Mouse (Mus musculus) adrenal gland, adult 18-20 months (tissue): ENCODE results near the gene Dynlt1b. TPM values are rescaled to one million over a fixed set of nuclear protein-coding genes. Genes with fewer than 3 reads are reported as not detected.
"Not testable (repeated sequence)": the region's sequence is repeated elsewhere in the genome, so short reads cannot be mapped to it uniquely, and the experiment has no call there.

Experiments used
- DNase-seq, 2 experiments: peaks; one replicate each; pipeline ENCODE4 v3.0.0; 2021 to 2022; ENCODE audit warnings: low spot score in 2 of 2
- total RNA-seq, 2 experiments: library from RNA; stranded (reverse); gene quantifications; 1 replicate in 1 of 2; 2 replicates in 1 of 2; pipeline ENCODE4 v1.2.3; 2021

Dynlt1b gene
- total RNA-seq, 2 experiments from 2014 or later: 54.2 to 72.9 TPM

GRCm38 (mm10) chr17:6456614-6457402 lies 26.9 kb downstream of the Dynlt1b start:
- not testable (repeated sequence) for DNase-seq

DNA sequence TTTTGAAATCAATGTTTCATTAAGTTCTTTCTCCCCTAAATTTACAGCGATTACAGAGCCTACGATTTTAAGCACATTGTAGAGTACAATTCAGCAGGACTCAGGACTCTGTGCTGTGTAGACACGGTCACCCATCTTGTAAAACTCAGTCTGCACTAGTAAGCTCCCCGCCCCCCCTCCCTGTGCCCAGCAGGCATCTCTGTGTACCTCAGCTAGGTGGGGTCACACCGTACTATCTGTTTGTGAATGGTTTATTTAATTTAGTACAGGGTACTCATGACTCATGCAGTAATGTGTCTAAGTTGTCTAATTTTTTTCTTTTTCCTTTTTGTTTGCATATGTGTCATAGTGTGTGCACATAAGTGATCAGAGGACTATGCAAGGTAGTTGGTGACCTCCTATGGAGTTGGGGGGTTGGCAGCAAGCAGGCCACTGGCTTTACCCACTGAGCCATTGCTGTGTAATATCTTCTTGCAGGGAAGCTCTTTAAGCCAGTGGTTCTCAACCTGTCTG lies 31.2 kb downstream of the Dynlt1b start:
- not testable (repeated sequence) for DNase-seq

DNA sequence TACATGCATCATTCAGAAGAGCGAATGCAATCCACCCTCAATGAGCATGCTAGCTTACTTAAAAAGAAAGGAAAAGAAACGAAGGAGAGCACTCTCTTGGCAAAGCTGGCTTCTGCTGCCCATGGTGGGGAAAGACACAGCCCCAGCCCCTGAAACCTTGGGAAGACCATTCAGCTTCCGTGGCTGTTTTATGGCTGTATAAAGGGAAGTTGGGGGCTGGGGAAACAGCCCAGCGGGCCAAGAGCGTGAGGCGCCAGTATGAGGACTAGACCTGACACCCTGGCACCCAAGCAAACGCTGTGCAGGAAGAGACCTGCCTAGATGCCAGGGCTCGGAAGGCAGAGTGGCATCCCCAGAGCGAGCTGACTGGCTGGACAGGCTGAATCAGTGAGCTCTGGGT lies 35.8 kb downstream of the Dynlt1b start:
- not testable (repeated sequence) for DNase-seq

- not testable (repeated sequence) for DNase-seq
Observed at GRCm38 (mm10) chr17:6467638-6468461, 37.9 kb downstream of the Dynlt1b start.

DNA sequence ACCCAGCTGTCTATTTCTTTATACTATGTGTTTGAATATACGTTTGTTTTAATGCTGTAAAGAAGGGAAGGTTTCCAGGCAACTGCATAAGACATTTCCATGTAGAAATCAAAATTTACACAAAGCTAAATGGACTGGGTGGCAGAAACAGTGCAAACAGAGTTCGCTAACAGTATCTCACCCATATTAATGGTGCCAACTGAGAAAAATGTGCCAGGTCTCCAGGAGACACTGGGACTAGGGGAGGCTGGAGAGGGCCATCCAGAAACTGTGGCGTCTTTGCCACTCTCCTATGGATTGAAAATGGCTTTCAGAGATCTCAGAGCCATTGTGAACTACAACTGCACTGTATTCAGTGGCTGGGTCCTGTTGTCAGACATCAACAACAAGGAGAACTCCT lies 40.1 kb downstream of the Dynlt1b start:
- not testable (repeated sequence) for DNase-seq

DNA sequence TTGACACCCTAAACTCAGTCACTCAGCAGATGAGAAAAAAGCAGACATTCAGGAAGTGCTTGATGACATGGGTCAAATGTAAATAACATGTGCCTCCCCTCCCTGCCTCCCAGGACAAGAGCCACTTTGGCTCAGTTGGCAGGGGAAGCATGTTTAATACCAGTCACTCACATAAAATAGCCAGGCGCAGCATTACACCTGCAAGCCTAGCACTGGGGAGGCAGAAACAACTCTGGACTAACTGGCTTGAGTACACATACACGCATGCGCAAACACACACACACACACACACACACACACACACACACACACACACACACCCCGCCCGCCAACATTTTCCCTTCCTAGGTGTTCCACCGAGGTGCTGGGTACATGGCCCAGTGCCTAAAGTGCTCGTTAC lies 40.8 kb downstream of the Dynlt1b start:
- not testable (repeated sequence) for DNase-seq

DNA sequence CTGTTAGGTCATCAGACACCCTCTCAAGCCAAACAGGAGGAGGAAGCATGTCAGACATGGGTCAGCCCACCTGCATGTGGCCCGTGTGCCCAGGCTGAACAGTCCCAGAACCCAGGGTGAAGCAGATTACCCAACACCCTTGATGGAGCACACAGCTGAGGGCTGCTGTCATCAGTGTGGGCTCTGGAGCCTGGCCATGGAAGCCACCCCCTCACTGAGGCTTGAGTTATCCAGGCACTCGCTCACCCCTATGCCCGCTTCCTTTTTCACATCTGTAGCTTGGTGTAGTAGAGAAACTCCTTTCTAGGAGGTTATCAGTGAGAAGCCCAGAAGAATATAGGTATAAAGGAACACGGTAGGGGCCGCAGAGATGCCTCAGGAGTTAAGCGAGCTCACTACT lies 45.4 kb downstream of the Dynlt1b start:
- not testable (repeated sequence) for DNase-seq

DNA sequence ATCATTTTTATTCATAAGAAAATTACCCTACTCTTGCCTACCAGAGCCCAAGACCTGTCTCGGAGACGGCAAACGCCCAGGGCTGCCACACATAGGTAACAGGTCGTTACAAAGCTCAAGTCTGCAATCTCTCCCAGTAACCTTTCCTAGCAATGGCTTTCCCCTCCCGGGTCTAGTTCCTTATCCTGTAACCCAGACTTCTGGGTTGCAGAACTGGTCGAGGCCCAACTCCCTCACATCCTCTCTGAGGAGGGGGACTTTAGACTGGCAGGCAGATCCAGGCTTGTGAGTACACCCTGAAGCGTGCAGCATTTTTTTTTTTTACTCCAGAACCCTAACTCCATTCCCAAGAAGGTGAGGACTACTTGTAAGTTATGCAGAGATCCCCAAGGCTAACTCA lies 46.0 kb downstream of the Dynlt1b start:
- DNase-seq: not testable (repeated sequence)

- DNase-seq: not testable (repeated sequence)
Observed at GRCm38 (mm10) chr17:6476495-6476947, 46.6 kb downstream of the Dynlt1b start.

DNA sequence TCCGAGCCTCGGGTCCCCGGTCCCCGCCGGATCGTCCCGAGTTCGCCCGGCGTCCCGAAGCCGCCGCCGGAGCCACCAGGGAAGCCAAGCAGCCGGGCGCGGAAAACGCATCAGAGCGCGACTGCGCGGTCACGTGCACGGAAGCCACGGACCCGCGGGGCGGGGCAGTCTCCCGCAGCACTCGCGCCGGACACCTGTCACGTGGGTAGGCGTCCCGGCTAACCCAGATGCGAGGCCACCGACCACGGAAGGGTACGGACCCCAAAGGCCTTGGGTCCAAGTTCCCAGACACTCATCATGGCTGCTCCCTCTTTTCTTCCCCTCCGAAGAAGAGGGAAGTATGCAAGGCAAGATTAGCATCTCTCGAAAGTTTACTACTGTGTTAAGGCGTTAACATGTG lies 47.1 kb downstream of the Dynlt1b start:
- DNase-seq: not testable (repeated sequence)

- not testable (repeated sequence) for DNase-seq
Observed at GRCm38 (mm10) chr17:6480855-6481589, 51.1 kb downstream of the Dynlt1b start.

GRCm38 (mm10) chr17:6481590-6481963 lies 51.7 kb downstream of the Dynlt1b start:
- not testable (repeated sequence) for DNase-seq

DNA sequence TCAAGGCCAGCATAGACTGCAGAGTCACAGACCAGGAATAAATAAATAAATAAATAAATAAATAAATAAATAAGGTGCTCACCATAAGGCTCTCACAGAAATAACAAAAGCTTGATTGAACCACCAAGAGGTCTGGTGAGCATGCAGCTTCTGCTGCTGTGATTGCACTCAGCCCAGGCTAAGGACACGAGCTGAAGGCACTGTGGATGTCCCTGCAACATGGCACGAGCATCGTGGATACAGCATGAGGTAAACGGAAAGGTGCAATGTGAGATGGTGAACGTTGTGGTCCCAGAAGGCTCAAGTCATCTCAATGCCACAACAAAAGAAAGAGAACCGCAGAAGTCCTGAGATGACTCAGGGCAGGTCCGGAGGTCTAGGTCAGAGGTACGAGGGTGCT lies 52.3 kb downstream of the Dynlt1b start:
- not testable (repeated sequence) for DNase-seq

Other genes with a start within 250 kb of the Dynlt1b start
- 10 to 100 TPM in 1 of 2 experiments, 1 to 10 TPM in 1; 7.8 to 13.0 TPM for gene Tmem181a, start 173.3 kb upstream of the Dynlt1b start, total RNA-seq
- gene Dynlt1a, start 112.6 kb upstream of the Dynlt1b start, total RNA-seq: 1 to 10 TPM; 2.8 to 3.2 TPM
- gene Dynlt1c, start 171.6 kb downstream of the Dynlt1b start, total RNA-seq: 1 to 10 TPM; 7.9 to 8.8 TPM
- 10 to 100 TPM; 65.6 to 78.6 TPM for gene Dynlt1f, start 225.8 kb downstream of the Dynlt1b start, total RNA-seq
- gene Sytl3, start 229.0 kb downstream of the Dynlt1b start, total RNA-seq: under 1 TPM; 0.40 to 0.77 TPM